In the genomic region with DNA sequence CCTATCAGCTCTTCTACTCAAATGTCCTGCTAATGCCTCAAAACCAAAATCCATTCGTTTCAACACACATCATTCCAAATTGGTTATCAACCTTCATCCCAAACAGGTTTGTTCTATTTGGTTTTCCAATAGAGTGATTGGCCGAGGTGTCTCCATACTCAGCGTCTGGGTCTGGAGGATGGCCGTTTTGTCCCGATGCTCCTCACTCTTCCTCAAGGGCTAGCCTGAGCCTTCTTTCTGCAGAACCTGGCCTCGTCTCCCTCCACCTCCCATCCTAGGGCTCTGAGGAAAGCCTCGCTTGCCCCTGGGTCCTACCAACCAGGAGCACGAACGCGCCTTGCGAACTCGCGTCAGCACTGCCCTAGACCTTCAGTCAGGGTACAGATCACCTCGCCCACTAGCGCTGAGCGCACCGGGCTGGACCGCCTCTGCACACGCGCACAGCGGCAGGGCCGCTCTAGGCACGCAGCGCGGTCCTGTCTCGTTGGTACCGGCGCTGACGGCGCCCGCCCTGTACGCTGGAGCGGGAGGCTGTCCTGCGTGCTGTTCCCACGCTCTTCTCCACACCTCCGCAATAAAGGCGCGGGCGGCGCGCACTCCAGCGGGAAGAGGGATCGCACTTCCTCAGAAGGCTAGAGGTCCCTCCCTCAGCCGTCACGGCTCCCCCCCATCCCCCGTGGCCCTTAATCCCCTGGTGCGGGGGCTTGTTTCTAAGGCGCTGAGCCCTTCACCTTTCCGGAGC, we compare ENCODE assay signal across 8 mouse cellular contexts.
DNase-seq lines count a peak whose midpoint lies in the region; ATAC-seq and TF ChIP-seq lines count a peak whose summit lies in the region.

No protein-coding gene starts in this region.

- no peaks in the 10 kb centered on the region for H3K9me3 ChIP-seq in heart, embryonic 10.5 days
- H3K9me3 ChIP-seq in kidney, embryonic 15.5 days (replicated peaks): no peaks in the 10 kb centered on the region

- no peaks in the 10 kb centered on the region for H3K36me3 ChIP-seq in heart, embryonic 10.5 days
- no peaks in the 10 kb centered on the region for H3K36me3 ChIP-seq in kidney, embryonic 15.5 days

- peak overlapping the region; percentile 90 for H3K4me3 ChIP-seq in bone marrow macrophage, adult 2 months (ENCODE audit: insufficient read depth, low read length)
- peak overlapping the region; percentile 69 for H3K4me3 ChIP-seq in embryonic fibroblast, embryonic 13.5 days (ENCODE audit: insufficient read depth, low read length)
- H3K4me3 ChIP-seq in heart, embryonic 10.5 days: peak overlapping the region; percentile 73
- peak overlapping the region; percentile 65 for H3K4me3 ChIP-seq in kidney, embryonic 15.5 days (replicated peaks)

- peak overlapping the region; percentile 22; the same call in 1 of the 2 replicates for H3K27ac ChIP-seq in bone marrow macrophage, adult 2 months (ENCODE audit: insufficient read depth, low read depth, low read length)
- H3K27ac ChIP-seq in embryonic fibroblast, embryonic 13.5 days (ENCODE audit: insufficient read depth, low read length): no peak overlapping the region
- peak overlapping the region; percentile 90 for H3K27ac ChIP-seq in heart, embryonic 10.5 days
- peak overlapping the region; percentile 80 for H3K27ac ChIP-seq in kidney, embryonic 15.5 days

- no peaks in the 10 kb centered on the region for H3K27me3 ChIP-seq in heart, embryonic 10.5 days (ENCODE audit: insufficient read depth, poor library complexity, severe bottlenecking)
- H3K27me3 ChIP-seq in kidney, embryonic 15.5 days: no peaks in the 10 kb centered on the region

- H3K4me1 ChIP-seq in bone marrow macrophage, adult 2 months (ENCODE audit: control insufficient read depth, insufficient read depth, low read length): peaks cover 19% of the 10 kb centered on the region
- no peaks in the 10 kb centered on the region for H3K4me1 ChIP-seq in embryonic fibroblast, embryonic 13.5 days (ENCODE audit: control insufficient read depth, insufficient read depth, low read length)
- H3K4me1 ChIP-seq in heart, embryonic 10.5 days: 0 out of 2 replicates have a peak, but pooled peaks cover 3% of the 10 kb centered on the region
- peaks cover 10% of the 10 kb centered on the region; the same call in 1 of the 2 replicates for H3K4me1 ChIP-seq in kidney, embryonic 15.5 days

- peak; percentile 30; the same call in 1 of the 2 replicates for TF ChIP-seq POLR2A in bone marrow macrophage, adult 2 months (IDR thresholded peaks at IDR 0.05; ENCODE audit: borderline replicate concordance, low read depth, low read length)
- peak; percentile 100 for TF ChIP-seq POLR2A in embryonic fibroblast, embryonic 13.5 days (IDR thresholded peaks at IDR 0.05; ENCODE audit: low read depth, low read length)

- H3K9ac ChIP-seq in kidney, embryonic 15.5 days: peak overlapping the region; percentile 64

- no peak for TF ChIP-seq CTCF in bone marrow macrophage, adult 2 months (IDR thresholded peaks at IDR 0.05; ENCODE audit: low read depth, low read length)
- no peak for TF ChIP-seq CTCF in embryonic fibroblast, embryonic 13.5 days (IDR thresholded peaks at IDR 0.05; ENCODE audit: borderline replicate concordance, insufficient read depth, low read length)

- DNase-seq in A20 (ENCODE audit: low read depth, low spot score) (peak; percentile 88), liver (peak; percentile 91)
- DNase-seq in heart, embryonic 10.5 days (ENCODE audit: low spot score): peak; percentile 95
- peak; percentile 83 to 89 for DNase-seq in spleen, postnatal 4 days (ENCODE audit: low spot score in 2 of 2)

- ATAC-seq in kidney, embryonic 15.5 days (replicated peaks; ENCODE audit: low FRiP score): peak; percentile 100
- peak; percentile 93 for ATAC-seq in monocyte, adult 5-6 weeks (replicated peaks; ENCODE audit: insufficient number of reproducible peaks, low FRiP score, low TSS enrichment, poor library complexity, severe bottlenecking)

- peak overlapping the region; percentile 90 for H3K4me2 ChIP-seq in kidney, embryonic 15.5 days

- WGBS in heart, embryonic 10.5 days: under 1% methylated on average over 49 of the region's 49 CpGs
- under 1% methylated on average over 49 of the region's 49 CpGs for WGBS in kidney, embryonic 15.5 days
